Mouse (Mus musculus) embryonic facial prominence, embryonic 14.5 days (tissue): ENCODE measurements around the gene Aunip. TPM values are rescaled to one million over a fixed set of nuclear protein-coding genes. Genes with fewer than 3 reads are reported as not detected.

Source experiments
- ATAC-seq: fragments of 200-750 bp; cut with Nextera tagmentation; 2 replicates; pipeline ENCODE4 v1.8.0; 2017; ENCODE audit warnings: low read depth, moderate number of reproducible peaks, moderate TSS enrichment
- DNase-seq: peaks from one replicate; pipeline ENCODE4 v3.0.0-alpha.2; 2015; ENCODE audit warnings: low spot score
- H3K27ac ChIP-seq: fragments of 300-500 bp; sonication (generic); replicated peaks from 2 replicates; pipeline ENCODE4 v1.5.1; 2014; ENCODE audit warnings: low read depth, mild to moderate bottlenecking, low read length, moderate library complexity
- H3K27me3 ChIP-seq: fragments of 300-500 bp; sonication (generic); replicated peaks from 2 replicates; pipeline ENCODE4 v1.6.1; 2014; ENCODE audit warnings: low read length; ENCODE audit not compliant: control insufficient read depth, insufficient read depth
- H3K36me3 ChIP-seq: fragments of 300-500 bp; sonication (generic); 2 replicates; pipeline ENCODE4 v1.6.1; 2014; ENCODE audit warnings: low read length, mixed read lengths; ENCODE audit not compliant: control insufficient read depth, insufficient read depth
- H3K4me1 ChIP-seq: fragments of 300-500 bp; sonication (generic); 2 replicates; pipeline ENCODE4 v1.6.1; 2014; ENCODE audit warnings: antibody characterized with exemption, low read length; ENCODE audit not compliant: control insufficient read depth, insufficient read depth
- H3K4me2 ChIP-seq: fragments of 300-500 bp; sonication (generic); 2 replicates; pipeline ENCODE4 v1.6.1; 2014; ENCODE audit warnings: low read depth, mild to moderate bottlenecking, low read length, moderate library complexity, mixed read lengths
- H3K4me3 ChIP-seq: fragments of 300-500 bp; sonication (generic); 2 replicates; pipeline ENCODE4 v1.5.1; 2014; ENCODE audit warnings: low read depth, mild to moderate bottlenecking, low read length
- H3K9ac ChIP-seq: fragments of 300-500 bp; sonication (generic); 2 replicates; pipeline ENCODE4 v1.6.1; 2014; ENCODE audit warnings: low read depth, mild to moderate bottlenecking, low read length, moderate library complexity, mixed read lengths
- H3K9me3 ChIP-seq: fragments of 300-500 bp; sonication (generic); 2 replicates; pipeline ENCODE4 v1.6.1; 2016; ENCODE audit warnings: low read length; ENCODE audit not compliant: control insufficient read depth
- WGBS: fragments of 180-500 bp; shearing (Covaris S2); extraction: QIAGEN DNeasy Blood & Tissue Kit; methylation state at CpG from one replicate; pipeline ENCODE4 v1.1.7; 2014; 5-methylcytosine and 5-hydroxymethylcytosine counted together
- polyA plus RNA-seq: library from polyadenylated mRNA; unstranded; fragments of >200 nt; fragmentation: Nextera tagmentation; extraction: Ambion mirVana; gene quantifications from 2 replicates; pipeline ENCODE4 v1.2.1, GENCODE M21; 2014

The Aunip gene
- polyA plus RNA-seq, 1 experiment from 2014 or later: 3.9 TPM

- ATAC-seq: no peak
- WGBS: 25% methylated on average over 9 of the region's 9 CpGs
- Histone ChIP-seq H3K27ac (peak overlapping the region; percentile 65), H3K27me3 (no peaks in the 10 kb centered on the region), H3K9me3 (no peaks in the 10 kb centered on the region), H3K36me3 (no peaks in the 10 kb centered on the region), H3K4me3 (no peak overlapping the region), H3K4me1 (peaks cover 8% of the 10 kb centered on the region), H3K9ac (no peak overlapping the region), H3K4me2 (no peak overlapping the region)
- DNase-seq: peak; percentile 48
Observed at GRCm38 (mm10) chr4:134558570-134559113, 47.8 kb downstream of the Aunip start.

GRCm38 (mm10) chr4:134559154-134559553, 48.4 kb downstream of the Aunip start:
- H3K4me2 ChIP-seq: no peak overlapping the region
- H3K4me3 ChIP-seq: no peak overlapping the region
- peak overlapping the region; percentile 65; the same call in 1 of the 2 replicates for H3K27ac ChIP-seq
- H3K4me1 ChIP-seq: peaks cover 8% of the 10 kb centered on the region
- no peaks in the 10 kb centered on the region for H3K9me3 ChIP-seq
- WGBS: 75% methylated on average over 7 of the region's 7 CpGs
- DNase-seq (no peak), ATAC-seq (no peak)
- no peak overlapping the region for H3K9ac ChIP-seq
- H3K27me3 ChIP-seq: no peaks in the 10 kb centered on the region
- no peaks in the 10 kb centered on the region for H3K36me3 ChIP-seq

GRCm38 (mm10) chr4:134560699-134561098, 49.9 kb downstream of the Aunip start:
- 86% methylated on average over 8 of the region's 8 CpGs for WGBS
- 0 out of 2 replicates have a peak, but pooled peaks cover 9% of the 10 kb centered on the region for H3K36me3 ChIP-seq
- H3K4me2 ChIP-seq: no peak overlapping the region
- no peak for ATAC-seq
- H3K9ac ChIP-seq: no peak overlapping the region
- H3K27me3 ChIP-seq: no peaks in the 10 kb centered on the region
- DNase-seq: no peak
- H3K27ac ChIP-seq: no peak overlapping the region
- no peak overlapping the region for H3K4me3 ChIP-seq
- no peaks in the 10 kb centered on the region for H3K9me3 ChIP-seq
- H3K4me1 ChIP-seq: peaks cover 8% of the 10 kb centered on the region

GRCm38 (mm10) chr4:134562014-134562413, 51.2 kb downstream of the Aunip start:
- no peak overlapping the region for H3K27ac ChIP-seq
- 100% methylated on average over 2 of the region's 2 CpGs for WGBS
- H3K4me2 ChIP-seq: no peak overlapping the region
- DNase-seq: no peak
- no peak overlapping the region for H3K9ac ChIP-seq
- peaks cover 8% of the 10 kb centered on the region for H3K4me1 ChIP-seq
- no peak for ATAC-seq
- no peaks in the 10 kb centered on the region; the same call in 1 of the 2 replicates for H3K9me3 ChIP-seq
- no peaks in the 10 kb centered on the region for H3K27me3 ChIP-seq
- H3K36me3 ChIP-seq: 0 out of 2 replicates have a peak, but pooled peaks cover 9% of the 10 kb centered on the region
- no peak overlapping the region for H3K4me3 ChIP-seq

- Histone ChIP-seq H3K27ac (no peak overlapping the region), H3K9me3 (no peaks in the 10 kb centered on the region; the same call in 1 of the 2 replicates), H3K27me3 (no peaks in the 10 kb centered on the region), H3K4me3 (no peak overlapping the region), H3K9ac (no peak overlapping the region), H3K4me1 (no peaks in the 10 kb centered on the region; the same call in 1 of the 2 replicates), H3K4me2 (no peak overlapping the region), H3K36me3 (0 out of 2 replicates have a peak, but pooled peaks cover 9% of the 10 kb centered on the region)
- DNase-seq: no peak
- WGBS: 86% methylated on average over 16 of the region's 16 CpGs
- no peak for ATAC-seq
Observed at GRCm38 (mm10) chr4:134563624-134564023, 52.8 kb downstream of the Aunip start.

GRCm38 (mm10) chr4:134564093-134564492, 53.3 kb downstream of the Aunip start:
- no peaks in the 10 kb centered on the region for H3K27me3 ChIP-seq
- no peaks in the 10 kb centered on the region; the same call in 1 of the 2 replicates for H3K9me3 ChIP-seq
- 73% methylated on average over 5 of the region's 6 CpGs for WGBS
- H3K36me3 ChIP-seq: 0 out of 2 replicates have a peak, but pooled peaks cover 9% of the 10 kb centered on the region
- no peak overlapping the region for H3K9ac ChIP-seq
- DNase-seq (no peak), ATAC-seq (no peak)
- no peak overlapping the region for H3K27ac ChIP-seq
- no peaks in the 10 kb centered on the region for H3K4me1 ChIP-seq
- no peak overlapping the region for H3K4me2 ChIP-seq
- no peak overlapping the region for H3K4me3 ChIP-seq

GRCm38 (mm10) chr4:134567377-134568226, 56.8 kb downstream of the Aunip start:
- no peaks in the 10 kb centered on the region for H3K4me1 ChIP-seq
- H3K27ac ChIP-seq: no peak overlapping the region
- ATAC-seq: peak; percentile 41; the same call in 1 of the 2 replicates
- H3K4me2 ChIP-seq: no peak overlapping the region
- 53% methylated on average over 19 of the region's 19 CpGs for WGBS
- no peak for DNase-seq
- H3K9me3 ChIP-seq: no peaks in the 10 kb centered on the region; the same call in 1 of the 2 replicates
- no peak overlapping the region for H3K9ac ChIP-seq
- 0 out of 2 replicates have a peak, but pooled peaks cover 9% of the 10 kb centered on the region for H3K36me3 ChIP-seq
- H3K4me3 ChIP-seq: no peak overlapping the region
- H3K27me3 ChIP-seq: no peaks in the 10 kb centered on the region

GRCm38 (mm10) chr4:134569205-134569604, 58.4 kb downstream of the Aunip start:
- 0 out of 2 replicates have a peak, but pooled peaks cover 10% of the 10 kb centered on the region for H3K36me3 ChIP-seq
- ATAC-seq: no peak
- DNase-seq: no peak
- H3K27me3 ChIP-seq: no peaks in the 10 kb centered on the region
- H3K4me1 ChIP-seq: no peaks in the 10 kb centered on the region
- H3K9me3 ChIP-seq: no peaks in the 10 kb centered on the region; the same call in 1 of the 2 replicates
- H3K27ac ChIP-seq: no peak overlapping the region
- WGBS: 84% methylated on average over 6 of the region's 6 CpGs
- no peak overlapping the region for H3K9ac ChIP-seq
- no peak overlapping the region for H3K4me3 ChIP-seq
- no peak overlapping the region for H3K4me2 ChIP-seq
